Mouse (Mus musculus): ENCODE data around the gene Fgb. TPM values are rescaled to one million over a fixed set of nuclear protein-coding genes. Genes with fewer than 3 reads are reported as not detected.

Gene Fgb
- under 1 TPM in 1 of 2 experiments, not detected in 1; 0.12 TPM for total RNA-seq (2021)

- DNase-seq, result no peak
These were observed at the start of gene Fgb for GRCm38 (mm10) chr3:83049680-83050079. Gene Fgb, minus strand, starts transcription at chr3:83049863.

- no peak for DNase-seq
These were observed 49.5 kb upstream of the Fgb start for GRCm38 (mm10) chr3:83099139-83099538.

DNA sequence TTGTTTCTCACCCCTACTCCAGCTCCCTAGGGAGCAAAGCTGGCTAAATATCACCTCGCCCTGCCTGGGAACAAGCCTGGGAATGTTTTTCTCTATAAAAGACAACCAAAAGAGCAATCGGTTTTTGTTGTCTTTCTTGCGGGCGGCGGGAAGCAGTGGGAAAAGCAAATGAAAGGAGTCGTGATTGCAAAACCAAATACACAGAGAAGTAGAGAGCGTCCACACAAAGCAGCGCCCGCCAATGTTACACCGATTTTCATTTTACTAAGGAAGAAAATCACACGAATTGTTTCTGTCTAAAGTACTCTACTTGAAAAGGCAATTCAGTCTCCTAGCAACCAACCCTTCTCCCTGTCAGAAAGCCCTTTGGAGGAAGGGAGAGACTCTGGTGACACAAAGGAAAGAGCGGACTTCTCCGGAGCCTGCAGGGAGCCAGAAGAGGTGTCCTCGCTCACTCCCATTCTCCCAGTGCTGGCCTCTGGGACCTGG, 48.9 kb upstream of the Fgb start:
- no peak for DNase-seq

DNA sequence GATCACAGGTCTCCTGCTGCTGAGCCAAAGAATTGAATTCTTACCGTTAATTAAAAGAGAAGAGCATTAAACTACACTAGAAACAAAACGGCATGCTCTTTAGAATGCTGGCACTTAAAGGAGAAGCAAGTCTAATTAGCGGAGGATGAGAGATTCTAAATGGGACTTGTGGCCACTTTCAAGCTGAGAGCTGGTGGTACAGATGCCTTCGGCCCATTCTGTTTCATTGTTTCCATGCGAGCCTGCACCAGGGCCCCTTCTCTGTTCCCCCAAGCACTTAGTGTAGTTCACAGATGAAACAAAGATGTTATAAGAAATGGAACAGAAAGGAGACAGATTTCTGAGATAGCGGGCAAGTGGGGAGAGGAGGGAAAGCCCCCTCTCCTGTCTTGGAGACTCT, 47.9 kb upstream of the Fgb start:
- no peak for DNase-seq

- DNase-seq, result peak; percentile 48
These were observed 30.9 kb upstream of the Fgb start for GRCm38 (mm10) chr3:83080567-83081055.

DNA sequence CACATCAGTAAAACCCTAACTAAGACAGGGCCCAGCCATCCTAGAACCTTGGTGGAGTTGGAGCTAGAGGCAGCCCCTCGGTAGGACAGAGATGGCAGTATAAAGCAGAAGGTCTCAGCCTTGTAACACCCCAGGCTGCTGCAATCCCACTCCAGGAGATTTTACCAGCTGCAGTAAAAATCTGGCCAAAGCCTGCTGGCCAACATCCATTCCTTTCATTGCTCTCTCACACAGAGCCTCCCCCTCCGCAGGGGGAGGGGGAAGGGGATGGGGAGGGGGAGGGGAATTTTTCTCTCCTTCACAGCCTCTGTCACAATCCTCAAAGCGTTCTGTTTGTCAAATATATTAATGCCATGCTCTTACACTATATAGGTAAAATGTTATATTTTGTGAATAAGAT, 26.9 kb upstream of the Fgb start:
- peak; percentile 46 for DNase-seq

- DNase-seq, result no peak
These were observed 20.6 kb upstream of the Fgb start for GRCm38 (mm10) chr3:83070231-83070630.

- DNase-seq, result peak; percentile 1
These were observed 19.2 kb upstream of the Fgb start for GRCm38 (mm10) chr3:83068869-83069268.

DNA sequence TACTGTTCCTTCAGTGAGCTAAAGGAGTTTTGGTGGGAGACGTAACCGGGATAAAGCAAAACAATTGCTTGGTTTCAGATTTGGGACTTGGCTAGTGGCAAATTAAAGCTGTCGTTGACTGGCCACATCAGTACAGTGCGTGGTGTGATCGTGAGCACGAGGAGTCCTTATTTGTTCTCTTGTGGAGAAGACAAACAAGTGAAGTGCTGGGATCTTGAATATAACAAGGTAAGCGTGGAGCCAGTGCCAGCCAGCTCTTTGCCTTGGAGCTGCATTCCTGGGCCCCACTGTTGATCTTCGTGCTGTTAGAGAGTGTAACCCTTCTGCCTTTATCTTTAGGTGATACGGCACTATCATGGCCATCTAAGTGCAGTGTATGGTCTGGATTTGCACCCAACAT, 18.3 kb upstream of the Fgb start:
- DNase-seq, result peak; percentile 1

GRCm38 (mm10) chr3:83057046-83057445, 7.4 kb upstream of the Fgb start:
- DNase-seq, result no peak

DNA sequence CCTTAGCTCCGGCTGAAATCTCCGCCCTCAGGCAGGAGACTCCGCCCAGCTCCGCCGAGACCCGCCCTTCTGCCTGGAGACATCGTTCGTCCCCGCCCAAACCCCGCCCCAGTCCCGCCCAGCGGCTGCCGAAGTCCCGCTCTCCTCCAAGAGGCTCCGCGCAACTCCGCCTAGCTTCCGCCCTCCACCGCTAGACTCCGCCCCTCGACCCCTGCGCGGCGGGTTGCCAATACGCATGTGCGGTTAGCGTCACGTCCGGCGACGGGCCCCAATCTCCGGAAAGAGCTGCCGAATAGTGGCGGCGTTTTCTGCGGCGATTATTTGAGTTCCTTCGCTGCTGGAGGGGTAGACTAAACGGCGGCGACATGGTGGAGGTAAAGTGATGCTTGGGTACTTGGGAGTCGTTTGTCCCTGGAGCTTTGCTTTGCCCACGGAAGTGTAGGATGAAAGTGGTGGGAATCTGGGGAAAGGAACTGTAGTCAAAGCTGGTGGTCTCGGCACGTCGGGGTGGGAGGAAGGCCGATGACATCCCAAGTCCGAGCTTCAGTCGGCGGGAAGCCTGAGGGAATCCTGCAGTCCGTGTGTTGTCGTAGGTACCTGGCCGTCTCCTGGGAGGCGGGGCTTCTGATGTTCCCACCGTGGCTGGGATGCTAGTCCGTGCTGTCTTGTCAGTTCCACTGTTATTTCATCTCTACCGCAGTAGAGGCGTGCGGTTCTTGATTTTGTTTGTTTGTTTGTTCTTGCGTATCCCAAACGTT, 5.8 kb upstream of the Fgb start, which contains the start of gene Plrg1:
Gene Plrg1, plus strand, starts transcription at position 242 of the 758 bp plus-strand sequence.
- DNase-seq, result peak; percentile 100

- DNase-seq, result no peak
These were observed 5.1 kb upstream of the Fgb start for GRCm38 (mm10) chr3:83054759-83055158.

DNA sequence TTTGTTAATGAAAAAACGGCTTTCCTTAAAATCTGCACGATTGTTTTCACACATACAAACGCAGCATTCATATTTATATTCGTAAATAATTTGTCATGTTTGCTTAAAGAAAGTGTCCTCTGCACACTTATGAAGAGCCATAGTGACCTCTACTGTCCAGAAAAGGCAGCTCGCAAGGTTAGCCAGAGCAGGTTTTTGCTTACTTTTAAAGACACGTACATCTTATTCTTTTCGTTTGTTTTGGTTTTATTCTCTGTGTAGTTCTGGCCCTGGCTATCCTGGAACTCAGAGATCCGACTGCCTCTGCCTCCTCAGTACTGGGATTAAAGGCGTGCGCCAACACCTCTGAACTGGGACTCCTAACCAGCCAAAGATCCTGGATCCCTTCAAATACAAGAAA, 4.1 kb upstream of the Fgb start:
- peak; percentile 49 for DNase-seq

GRCm38 (mm10) chr3:83053126-83053525, 3.5 kb upstream of the Fgb start:
- DNase-seq, result no peak

- DNase-seq, result no peak
These were observed 2.4 kb upstream of the Fgb start for GRCm38 (mm10) chr3:83052102-83052501.

DNA sequence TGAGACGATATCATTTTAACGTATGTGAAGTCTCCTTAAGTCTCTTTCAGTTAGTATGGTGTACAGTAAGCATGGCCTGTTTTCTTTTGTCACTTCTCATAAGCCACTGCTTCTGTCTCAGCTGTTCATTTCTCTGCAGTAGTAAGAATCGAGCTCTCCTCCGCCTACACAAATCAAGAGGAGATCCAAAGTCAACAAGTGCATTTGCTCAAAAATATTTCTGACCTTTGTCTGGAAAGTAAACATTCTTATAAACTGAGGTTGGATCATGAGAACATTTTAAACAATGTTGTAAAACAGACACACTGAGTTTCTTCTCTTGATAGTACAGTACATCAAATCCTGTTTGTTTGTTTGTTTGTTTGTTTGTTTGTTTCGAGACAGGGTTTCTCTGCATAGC, 998 bp upstream of the Fgb start:
- DNase-seq, result no peak

DNA sequence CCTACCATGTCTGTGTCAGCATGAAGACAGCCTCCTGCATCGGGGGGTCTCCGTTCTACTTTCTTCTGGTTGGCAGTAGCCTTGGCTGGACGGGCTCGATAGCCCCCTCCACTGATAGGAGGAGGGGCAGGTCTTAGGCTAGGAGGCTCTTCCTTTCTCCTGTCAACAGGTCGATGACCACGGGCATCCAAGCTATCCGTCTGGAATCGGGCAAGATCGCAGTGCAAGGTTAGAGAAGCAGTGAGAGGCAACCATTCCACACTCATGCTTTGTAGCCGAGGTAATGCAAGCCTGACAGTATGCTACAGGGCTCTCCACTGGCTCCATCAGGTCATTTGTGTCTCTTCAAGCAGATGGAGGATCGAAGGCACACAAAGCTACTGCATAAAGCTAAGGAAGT, 3.0 kb downstream of the Fgb start:
- DNase-seq, result no peak

- DNase-seq, result no peak
These were observed 7.2 kb downstream of the Fgb start for GRCm38 (mm10) chr3:83042451-83042850.

- no peak for DNase-seq
These were observed 10.0 kb downstream of the Fgb start for GRCm38 (mm10) chr3:83039666-83040065.

DNA sequence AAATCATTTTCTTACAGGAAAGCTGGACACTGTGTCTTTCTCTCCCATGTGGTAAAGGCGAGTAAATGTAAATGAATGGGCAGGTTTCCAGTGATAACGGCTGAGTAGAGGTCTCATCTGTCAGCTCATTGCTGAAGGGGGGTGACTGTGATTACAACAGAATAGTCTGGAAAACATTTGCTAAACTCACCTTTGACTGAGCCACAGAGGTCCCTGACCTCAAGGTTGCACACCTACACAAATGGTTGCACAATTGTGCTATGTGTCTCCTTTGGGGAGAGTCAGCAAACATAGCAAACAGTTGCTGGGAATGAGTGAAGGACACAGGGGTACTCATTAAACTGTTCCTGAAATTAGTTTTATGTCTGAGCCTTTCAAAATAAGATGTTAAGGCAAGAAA, 10.8 kb downstream of the Fgb start:
- no peak for DNase-seq

DNA sequence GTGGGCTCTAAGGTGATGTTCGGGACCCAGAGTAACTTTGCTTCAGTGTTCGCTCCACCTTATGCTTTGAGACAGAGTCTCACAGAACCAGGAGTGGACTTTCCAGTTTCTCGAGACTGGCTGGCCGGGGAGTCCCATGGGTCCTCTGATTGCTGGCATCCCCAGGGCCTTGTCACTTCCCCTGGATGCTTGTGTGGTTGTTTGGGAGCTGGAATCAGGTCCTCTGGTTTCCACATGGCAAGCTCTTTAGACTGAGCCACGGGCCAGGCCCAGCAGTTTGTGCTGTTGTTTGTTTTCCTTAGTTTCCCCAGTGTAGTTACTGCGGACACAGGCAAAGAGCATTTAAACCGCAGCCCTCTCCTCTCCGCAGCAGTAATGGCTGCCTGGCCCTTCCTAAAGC, 15.9 kb downstream of the Fgb start:
- DNase-seq, result no peak

GRCm38 (mm10) chr3:83032746-83033308, 16.8 kb downstream of the Fgb start:
- DNase-seq, result no peak

DNA sequence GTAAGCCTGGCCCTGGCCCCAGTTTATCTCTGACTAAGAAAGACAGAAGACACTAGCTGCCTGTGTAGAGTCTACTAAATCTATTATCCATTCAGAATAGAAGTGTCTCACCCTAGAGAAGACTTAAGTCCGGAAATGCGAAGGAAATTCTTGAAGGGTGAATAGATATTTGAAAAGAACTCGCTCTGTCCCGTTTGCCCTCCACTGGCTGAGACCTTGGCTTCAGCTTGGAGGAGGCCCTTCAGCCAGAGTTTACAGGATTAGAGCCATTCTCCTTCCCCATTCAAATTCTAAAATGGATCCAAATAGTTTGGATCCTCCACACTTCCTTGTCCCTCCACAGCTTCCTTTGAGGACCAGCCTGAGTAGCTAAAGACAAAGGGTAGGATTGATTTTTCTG, 19.3 kb downstream of the Fgb start:
- DNase-seq, result no peak
